Mouse (Mus musculus) megakaryocyte, embryonic 14.5 days (primary cell): ENCODE results near the gene Miip. TPM values are rescaled to one million over a fixed set of nuclear protein-coding genes. Genes with fewer than 3 reads are reported as not detected.
A peak's percentile ranks its signal among the peaks of the same experiment; 100 is the strongest.
"Not testable (repeated sequence)": the region's sequence is repeated elsewhere in the genome, so short reads cannot be mapped to it uniquely, and the experiment has no call there.

Experiments used
- H3K27me3 ChIP-seq: replicated peaks from 2 replicates; pipeline ENCODE3; 2012; ENCODE audit warnings: inconsistent platforms
- H3K36me3 ChIP-seq: replicated peaks from 2 replicates; pipeline ENCODE3; 2012; ENCODE audit warnings: low read length, inconsistent platforms, mixed read lengths
- H3K4me1 ChIP-seq: 2 replicates; pipeline ENCODE4 v1.6.1; 2012; ENCODE audit warnings: inconsistent platforms
- H3K4me3 ChIP-seq: replicated peaks from 2 replicates; pipeline ENCODE3; 2012; ENCODE audit warnings: moderate library complexity, mild to moderate bottlenecking, inconsistent platforms
- H3K9me3 ChIP-seq: 2 replicates; pipeline ENCODE4 v1.6.1; 2012; ENCODE audit warnings: inconsistent platforms
- FLI1 ChIP-seq: IDR thresholded peaks from 2 replicates; pipeline ENCODE4 v1.6.1; 2012; ENCODE audit warnings: low read length, inconsistent platforms, mixed read lengths
- GATA1 ChIP-seq: IDR thresholded peaks from 3 replicates; pipeline ENCODE4 v1.6.1; 2012; ENCODE audit warnings: mixed read lengths, low read length, inconsistent platforms, borderline replicate concordance
- polyA plus RNA-seq: library from polyadenylated mRNA; stranded (reverse); fragments of >175 nt; gene quantifications from 2 replicates; pipeline ENCODE4 v1.2.3, GENCODE M21; 2012; ENCODE audit warnings: low replicate concordance; ENCODE audit not compliant: insufficient read depth

Miip gene
- polyA plus RNA-seq, 1 experiment: 44.2 TPM

DNA sequence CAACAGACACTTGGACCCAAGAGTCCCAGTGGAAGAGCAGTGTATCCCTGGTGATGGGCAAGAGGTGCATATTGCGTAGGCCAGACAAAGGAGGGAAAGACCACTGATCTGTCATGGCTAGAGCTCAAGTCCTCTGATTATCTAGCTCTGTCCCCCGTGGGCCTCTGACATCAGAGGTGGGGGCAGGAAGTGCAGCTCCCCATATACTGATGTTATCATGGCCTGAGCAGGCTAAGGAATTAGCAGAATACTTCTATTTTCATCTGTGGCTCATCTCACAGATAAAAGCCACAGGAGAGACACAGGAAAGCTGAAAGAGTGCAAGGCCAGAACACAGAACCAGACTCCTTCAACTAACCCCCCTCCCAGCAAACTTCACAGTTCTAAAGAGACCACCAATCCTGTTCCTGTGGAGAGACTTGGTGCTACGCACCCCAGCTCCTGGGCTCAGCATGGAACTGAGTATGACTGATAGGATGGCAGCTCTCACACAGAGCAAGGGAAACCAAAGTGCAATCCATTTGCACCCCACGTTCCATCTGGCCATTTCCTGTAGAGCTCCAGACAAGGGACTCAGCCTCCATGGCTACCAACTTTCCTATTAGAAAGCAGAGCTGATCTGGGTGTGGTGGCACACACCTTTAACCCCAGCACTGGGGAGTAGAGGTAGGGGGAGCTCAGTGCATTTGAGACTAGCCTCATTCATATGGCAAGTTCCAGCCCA is 7.4 kb upstream of the Miip start:
- TF ChIP-seq GATA1: no peak
- TF ChIP-seq FLI1: no peak
- Histone ChIP-seq H3K27me3 (no peaks in the 10 kb centered on the region), H3K36me3 (peaks cover 83% of the 10 kb centered on the region), H3K4me1 (peaks cover 32% of the 10 kb centered on the region), H3K4me3 (no peak overlapping the region), H3K9me3 (no peaks in the 10 kb centered on the region)

DNA sequence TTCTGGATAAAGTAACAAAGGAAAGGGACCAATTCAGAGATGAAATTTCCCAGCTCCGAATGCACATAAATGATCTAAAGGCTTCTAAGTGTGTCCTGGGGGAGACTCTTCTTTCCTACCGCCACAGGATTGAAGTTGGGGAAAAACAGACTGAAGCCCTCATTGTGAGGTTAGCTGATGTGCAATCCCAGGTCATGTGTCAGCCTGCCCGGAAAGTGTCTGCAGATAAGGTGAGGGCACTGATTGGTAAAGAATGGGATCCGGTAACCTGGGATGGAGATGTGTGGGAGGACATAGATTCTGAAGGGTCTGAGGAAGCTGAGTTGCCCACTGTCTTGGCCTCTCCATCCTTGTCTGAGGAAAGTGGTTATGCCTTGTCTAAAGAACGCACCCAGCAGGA is 622 bp upstream of the Miip start:
- Histone ChIP-seq H3K4me1 (peaks cover 25% of the 10 kb centered on the region), H3K9me3 (no peaks in the 10 kb centered on the region), H3K27me3 (no peaks in the 10 kb centered on the region), H3K4me3 (peak overlapping the region; percentile 93), H3K36me3 (peaks cover 44% of the 10 kb centered on the region)
- TF ChIP-seq FLI1 (no peak), GATA1 (no peak)

DNA sequence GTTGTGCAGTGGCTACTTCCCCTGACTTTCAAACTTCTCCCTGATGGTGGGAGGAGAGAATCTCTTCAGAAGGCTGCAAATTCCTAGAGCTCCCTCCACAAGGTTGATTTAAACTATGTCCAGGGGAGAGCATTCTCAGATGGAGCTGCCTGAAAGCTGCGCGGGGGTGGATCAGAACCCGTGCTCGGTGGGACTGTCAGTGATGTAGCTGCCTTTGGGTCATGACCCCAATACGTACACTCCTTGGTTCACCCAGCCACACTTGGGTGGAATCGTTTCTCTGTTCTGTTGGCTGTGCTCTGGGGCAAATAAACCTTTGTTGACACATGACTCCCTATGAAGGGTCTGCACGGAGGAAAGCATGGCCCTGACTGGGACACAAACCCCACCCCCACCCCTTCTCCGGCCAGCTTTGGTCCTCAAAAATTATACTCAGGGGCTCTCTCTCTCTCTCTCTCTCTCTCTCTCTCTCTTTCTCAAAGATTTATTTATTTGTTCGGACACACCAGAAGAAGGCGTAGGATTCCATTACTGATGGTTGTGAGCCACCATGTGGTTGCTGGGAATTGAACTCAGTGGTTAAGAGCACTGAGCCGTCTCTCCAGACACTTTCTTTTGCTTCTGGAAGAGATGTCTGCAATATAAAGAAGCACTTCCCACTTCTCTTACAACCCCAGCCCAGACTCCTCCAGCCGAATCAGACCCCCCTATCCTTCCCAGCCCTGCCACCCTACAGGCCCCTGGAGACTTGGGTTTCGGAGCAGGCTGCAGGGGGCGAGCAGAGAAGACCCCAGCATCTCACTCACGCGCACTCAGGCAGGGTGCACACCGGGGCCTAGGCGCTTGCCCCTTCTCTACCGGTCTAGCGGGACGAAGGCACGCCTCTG is 810 bp downstream of the Miip start:
- peaks cover 43% of the 10 kb centered on the region for H3K36me3 ChIP-seq
- no peak for TF ChIP-seq GATA1
- TF ChIP-seq FLI1: no peak

DNA sequence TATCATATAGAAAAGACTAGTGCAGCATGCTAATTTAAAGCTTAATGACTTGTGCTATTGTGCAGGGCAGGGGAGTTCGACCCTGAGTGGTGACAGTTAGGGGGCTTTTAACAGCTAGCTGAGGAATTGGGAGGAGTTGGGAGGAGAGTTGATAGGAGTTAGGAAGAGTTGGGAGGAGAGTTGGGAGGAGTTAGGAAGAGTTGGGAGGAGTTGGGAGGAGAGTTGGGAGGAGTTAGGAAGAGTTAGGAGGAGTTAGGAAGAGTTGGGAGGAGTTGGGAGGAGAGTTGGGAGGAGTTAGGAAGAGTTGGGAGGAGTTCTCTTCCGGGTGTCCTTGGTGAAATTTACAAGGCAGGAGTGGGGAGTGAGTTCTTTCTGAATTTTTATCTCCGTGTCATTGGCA is 1.8 kb downstream of the Miip start:
- H3K4me1 ChIP-seq: peaks cover 25% of the 10 kb centered on the region
- peaks cover 44% of the 10 kb centered on the region for H3K36me3 ChIP-seq
- not testable (repeated sequence) for H3K9me3 ChIP-seq, H3K4me3 ChIP-seq, H3K27me3 ChIP-seq

More for the DNA sequence above, 810 bp downstream of the Miip start:
- Histone ChIP-seq H3K27me3 (no peaks in the 10 kb centered on the region), H3K4me3 (peak overlapping the region; percentile 93), H3K4me1 (peaks cover 25% of the 10 kb centered on the region), H3K9me3 (no peaks in the 10 kb centered on the region)

DNA sequence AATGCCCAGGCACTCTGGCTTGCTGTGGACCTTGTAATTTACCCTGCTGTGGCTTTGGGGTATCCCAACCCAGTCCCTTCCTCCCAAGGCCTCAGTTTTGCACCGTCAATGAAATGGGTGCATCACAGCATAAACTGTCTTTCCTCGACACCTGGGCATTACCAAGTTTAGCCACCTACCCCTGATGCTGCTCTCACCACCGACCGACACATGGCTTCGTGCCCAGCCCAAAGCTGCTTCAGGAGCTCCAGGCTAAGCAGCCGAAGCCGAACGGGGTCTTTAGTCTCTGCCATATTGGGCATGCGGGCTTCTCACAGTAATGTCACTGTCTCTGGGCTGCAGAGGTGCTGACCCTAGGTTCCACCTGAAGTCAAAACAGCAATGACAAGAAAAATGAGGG is 2.6 kb downstream of the Miip start:
- Histone ChIP-seq H3K27me3 (no peaks in the 10 kb centered on the region), H3K4me3 (no peak overlapping the region), H3K4me1 (peaks cover 25% of the 10 kb centered on the region), H3K36me3 (peaks cover 49% of the 10 kb centered on the region), H3K9me3 (no peaks in the 10 kb centered on the region)
- TF ChIP-seq FLI1 (no peak), GATA1 (no peak)

DNA sequence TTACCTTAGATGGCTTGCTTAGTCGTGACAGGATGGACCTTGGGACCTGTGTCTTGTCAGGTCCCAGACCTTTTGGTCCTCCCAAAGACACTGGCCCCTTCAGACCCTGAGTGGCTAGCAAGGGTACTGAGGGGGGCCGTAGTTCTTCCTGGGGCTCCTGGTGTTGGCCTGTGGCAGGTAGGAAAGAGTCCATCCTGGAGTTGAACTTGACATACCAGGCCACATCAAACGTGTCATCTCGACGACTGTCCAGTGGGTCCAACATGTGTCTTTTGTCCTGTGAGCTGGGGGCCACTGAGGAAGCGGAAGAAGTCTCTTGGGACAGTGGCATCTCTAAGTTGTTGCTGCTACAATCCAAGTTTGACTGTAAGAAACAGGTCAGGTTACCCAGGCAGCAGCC is 3.0 kb downstream of the Miip start:
- Histone ChIP-seq H3K36me3 (peaks cover 53% of the 10 kb centered on the region), H3K4me3 (no peak overlapping the region), H3K9me3 (no peaks in the 10 kb centered on the region), H3K4me1 (peaks cover 25% of the 10 kb centered on the region), H3K27me3 (no peaks in the 10 kb centered on the region)
- TF ChIP-seq GATA1: no peak
- TF ChIP-seq FLI1: no peak

DNA sequence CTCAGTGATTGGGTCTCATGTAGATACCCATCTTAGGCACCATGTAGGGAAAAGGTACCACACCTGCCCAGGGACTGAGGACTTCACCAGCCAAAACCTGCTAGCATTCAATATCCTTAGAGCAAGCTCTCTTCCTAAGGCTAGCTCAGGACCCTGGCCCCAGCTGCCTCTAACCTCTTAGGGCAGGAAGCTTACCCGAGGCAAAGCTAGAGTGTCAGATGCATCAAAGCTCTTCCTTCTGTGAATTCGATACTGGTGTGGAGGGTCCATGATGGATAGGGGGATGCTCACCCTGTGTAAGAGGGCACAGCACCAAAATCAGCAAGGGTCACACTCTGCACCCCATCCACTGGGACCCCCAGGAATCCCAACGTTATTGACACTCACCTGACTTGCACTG is 6.6 kb downstream of the Miip start:
- TF ChIP-seq FLI1 (no peak), GATA1 (no peak)
- Histone ChIP-seq H3K4me1 (peaks cover 7% of the 10 kb centered on the region; the same call in 1 of the 2 replicates), H3K36me3 (peaks cover 63% of the 10 kb centered on the region), H3K27me3 (no peaks in the 10 kb centered on the region), H3K4me3 (no peak overlapping the region), H3K9me3 (no peaks in the 10 kb centered on the region)

DNA sequence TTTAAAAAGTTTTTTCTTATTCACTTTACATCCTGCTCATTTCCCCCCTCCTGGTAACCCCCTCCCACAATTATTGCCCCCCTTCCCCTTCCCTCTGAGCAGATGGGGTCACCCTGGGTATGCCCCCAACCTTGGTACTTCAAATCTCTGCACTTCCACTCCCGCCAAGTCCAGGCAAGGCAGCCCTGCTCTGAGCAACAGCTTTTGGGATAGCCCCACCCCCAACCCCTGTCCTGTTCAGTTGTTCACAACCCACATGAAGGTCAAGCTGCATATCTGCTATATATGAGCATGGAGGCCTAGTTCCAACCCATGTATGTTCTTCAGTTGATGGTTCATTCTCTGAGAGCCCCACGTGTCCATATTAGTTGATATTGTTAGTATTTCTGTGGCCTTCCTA is 17.8 kb downstream of the Miip start:
- no peak for TF ChIP-seq FLI1
- TF ChIP-seq GATA1: no peak
- H3K4me1 ChIP-seq: peaks cover 24% of the 10 kb centered on the region
- no peaks in the 10 kb centered on the region for H3K36me3 ChIP-seq
- no peaks in the 10 kb centered on the region for H3K27me3 ChIP-seq
- no peaks in the 10 kb centered on the region for H3K9me3 ChIP-seq
- H3K4me3 ChIP-seq: no peak overlapping the region

DNA sequence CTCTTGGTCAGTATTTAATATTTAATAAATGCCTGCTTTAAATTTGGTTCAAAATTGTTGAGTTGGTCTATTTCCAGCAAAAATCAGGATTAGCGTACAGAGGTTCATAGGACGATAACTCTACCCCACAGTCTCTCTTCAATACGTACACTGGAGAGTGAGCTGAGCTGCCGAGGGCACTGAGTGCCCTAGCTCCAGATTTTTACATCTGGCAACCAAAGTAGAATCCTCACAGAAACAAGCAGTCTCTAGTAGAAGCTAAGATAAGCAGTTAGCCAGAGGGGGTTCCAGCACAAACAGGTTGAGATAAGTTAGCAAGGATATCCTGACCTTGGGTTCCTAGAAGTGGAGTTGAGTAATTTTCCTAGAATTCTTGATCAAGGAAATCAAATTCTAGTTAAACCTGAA is 20.0 kb downstream of the Miip start:
- Histone ChIP-seq H3K4me1 (peaks cover 24% of the 10 kb centered on the region), H3K36me3 (peaks cover 9% of the 10 kb centered on the region), H3K9me3 (no peaks in the 10 kb centered on the region), H3K4me3 (peak overlapping the region; percentile 96), H3K27me3 (no peaks in the 10 kb centered on the region)
- TF ChIP-seq FLI1: no peak
- TF ChIP-seq GATA1: no peak
